Mouse (Mus musculus) forebrain, embryonic 14.5 days (tissue): ENCODE data around the gene Atp1a3. TPM values are rescaled to one million over a fixed set of nuclear protein-coding genes. Genes with fewer than 3 reads are reported as not detected.

Experiments used
- ATAC-seq: fragments of 200-750 bp; cut with Nextera tagmentation; 2 replicates; pipeline ENCODE4 v1.8.0; 2017; ENCODE audit warnings: mild to moderate bottlenecking, moderate library complexity
- DNase-seq: peaks from one replicate; pipeline ENCODE4 v3.0.0-alpha.2; 2015; ENCODE audit warnings: low spot score
- H3K27ac ChIP-seq: fragments of 300-500 bp; sonication (generic); 2 replicates; pipeline ENCODE4 v1.5.1; 2014; ENCODE audit warnings: low read depth, mild to moderate bottlenecking, control low read depth, low read length, moderate library complexity
- H3K27me3 ChIP-seq: fragments of 300-500 bp; sonication (generic); replicated peaks from 2 replicates; pipeline ENCODE4 v1.6.1; 2014; ENCODE audit warnings: low read length, control low read depth, mixed read lengths; ENCODE audit not compliant: control insufficient read depth, insufficient read depth
- H3K36me3 ChIP-seq: fragments of 300-500 bp; sonication (generic); 2 replicates; pipeline ENCODE4 v1.6.1; 2014; ENCODE audit warnings: low read length, control low read depth; ENCODE audit not compliant: control insufficient read depth, insufficient read depth
- H3K4me1 ChIP-seq: fragments of 300-500 bp; sonication (generic); 2 replicates; pipeline ENCODE4 v1.6.1; 2014; ENCODE audit warnings: antibody characterized with exemption, low read length, control low read depth; ENCODE audit not compliant: control insufficient read depth, insufficient read depth
- H3K4me2 ChIP-seq: fragments of 300-500 bp; sonication (generic); 2 replicates; pipeline ENCODE4 v1.6.1; 2014; ENCODE audit warnings: mild to moderate bottlenecking, control low read depth, low read length
- H3K4me3 ChIP-seq: fragments of 300-500 bp; sonication (generic); 2 replicates; pipeline ENCODE4 v1.5.1; 2014; ENCODE audit warnings: low read depth, low read length, control low read depth
- H3K9ac ChIP-seq: fragments of 300-500 bp; sonication (generic); 2 replicates; pipeline ENCODE4 v1.6.1; 2014; ENCODE audit warnings: mild to moderate bottlenecking, low read length, control low read depth, moderate library complexity
- H3K9me3 ChIP-seq: fragments of 300-500 bp; sonication (generic); replicated peaks from 2 replicates; pipeline ENCODE4 v1.6.1; 2016; ENCODE audit warnings: low read length, control low read depth, mixed read lengths; ENCODE audit not compliant: control insufficient read depth
- WGBS: fragments of 180-500 bp; shearing (Covaris S2); extraction: QIAGEN DNeasy Blood & Tissue Kit; methylation state at CpG from one replicate; pipeline ENCODE4 v1.1.7; 2014; 5-methylcytosine and 5-hydroxymethylcytosine counted together
- polyA plus RNA-seq: library from polyadenylated mRNA; unstranded; fragments of >200 nt; fragmentation: Nextera tagmentation; extraction: Ambion mirVana; gene quantifications from 2 replicates; pipeline ENCODE4 v1.2.1, GENCODE M21; 2014

The Atp1a3 gene
- polyA plus RNA-seq, 1 experiment from 2014 or later, result 122 TPM

- Histone ChIP-seq H3K36me3 (peaks cover 88% of the 10 kb centered on the region), H3K9ac (no peak overlapping the region), H3K4me1 (no peaks in the 10 kb centered on the region), H3K27me3 (no peaks in the 10 kb centered on the region), H3K9me3 (no peaks in the 10 kb centered on the region), H3K4me2 (no peak overlapping the region), H3K4me3 (no peak overlapping the region), H3K27ac (no peak overlapping the region)
- ATAC-seq (no peak), DNase-seq (no peak)
- whole genome bisulfite sequencing, result 91% methylated on average over 14 of the region's 14 CpGs
Observed at GRCm38 (mm10) chr7:24987941-24988340, 17.8 kb downstream of the Atp1a3 start.

- Histone ChIP-seq H3K9ac (no peak overlapping the region), H3K4me3 (no peak overlapping the region), H3K27me3 (no peaks in the 10 kb centered on the region), H3K36me3 (peaks cover 86% of the 10 kb centered on the region), H3K4me1 (no peaks in the 10 kb centered on the region), H3K9me3 (no peaks in the 10 kb centered on the region), H3K27ac (no peak overlapping the region), H3K4me2 (no peak overlapping the region)
- ATAC-seq (no peak), DNase-seq (peak; percentile 17)
- WGBS, result 62% methylated on average over 5 of the region's 5 CpGs
Observed at GRCm38 (mm10) chr7:24985799-24986198, 20.0 kb downstream of the Atp1a3 start.

GRCm38 (mm10) chr7:24984307-24984706 is 21.5 kb downstream of the Atp1a3 start:
- Histone ChIP-seq H3K9ac (no peak overlapping the region), H3K4me2 (no peak overlapping the region), H3K4me3 (no peak overlapping the region), H3K36me3 (peaks cover 85% of the 10 kb centered on the region), H3K9me3 (no peaks in the 10 kb centered on the region), H3K27me3 (no peaks in the 10 kb centered on the region), H3K27ac (no peak overlapping the region), H3K4me1 (no peaks in the 10 kb centered on the region)
- DNase-seq (no peak), ATAC-seq (no peak)
- 96% methylated on average over 2 of the region's 2 CpGs for WGBS

- H3K27ac ChIP-seq, result no peak overlapping the region
- H3K27me3 ChIP-seq, result no peaks in the 10 kb centered on the region
- H3K9me3 ChIP-seq, result no peaks in the 10 kb centered on the region
- peaks cover 85% of the 10 kb centered on the region for H3K36me3 ChIP-seq
- ATAC-seq (no peak), DNase-seq (no peak)
- 92% methylated on average over 5 of the region's 5 CpGs for WGBS
- no peak overlapping the region for H3K4me2 ChIP-seq
- H3K4me1 ChIP-seq, result no peaks in the 10 kb centered on the region
- no peak overlapping the region for H3K4me3 ChIP-seq
- no peak overlapping the region for H3K9ac ChIP-seq
Observed at GRCm38 (mm10) chr7:24983396-24983795, 22.4 kb downstream of the Atp1a3 start.

- Histone ChIP-seq H3K4me1 (no peaks in the 10 kb centered on the region), H3K27ac (no peak overlapping the region), H3K9me3 (no peaks in the 10 kb centered on the region), H3K4me3 (no peak overlapping the region), H3K4me2 (no peak overlapping the region), H3K9ac (no peak overlapping the region), H3K27me3 (no peaks in the 10 kb centered on the region), H3K36me3 (peaks cover 69% of the 10 kb centered on the region)
- DNase-seq (no peak), ATAC-seq (no peak)
- WGBS, result 85% methylated on average over 7 of the region's 7 CpGs
Observed at GRCm38 (mm10) chr7:24980439-24980838, 25.3 kb downstream of the Atp1a3 start.

GRCm38 (mm10) chr7:24978781-24979180 is 27.0 kb downstream of the Atp1a3 start:
- no peak overlapping the region for H3K4me3 ChIP-seq
- peaks cover 58% of the 10 kb centered on the region for H3K36me3 ChIP-seq

GRCm38 (mm10) chr7:24974893-24975595 is 30.7 kb downstream of the Atp1a3 start:
- H3K4me3 ChIP-seq, result no peak overlapping the region
- H3K9me3 ChIP-seq, result no peaks in the 10 kb centered on the region
- no peak overlapping the region for H3K4me2 ChIP-seq
- H3K4me1 ChIP-seq, result peaks cover 4% of the 10 kb centered on the region; the same call in 1 of the 2 replicates
- H3K9ac ChIP-seq, result no peak overlapping the region
- 33% methylated on average over 9 of the region's 9 CpGs for WGBS
- H3K27me3 ChIP-seq, result no peaks in the 10 kb centered on the region
- peaks cover 28% of the 10 kb centered on the region for H3K36me3 ChIP-seq
- ATAC-seq (no peak), DNase-seq (peak; percentile 79)
- H3K27ac ChIP-seq, result no peak overlapping the region

More at GRCm38 (mm10) chr7:24978781-24979180, 27.0 kb downstream of the Atp1a3 start:
- Histone ChIP-seq H3K4me2 (no peak overlapping the region), H3K27ac (no peak overlapping the region), H3K9ac (no peak overlapping the region), H3K4me1 (no peaks in the 10 kb centered on the region), H3K27me3 (no peaks in the 10 kb centered on the region), H3K9me3 (no peaks in the 10 kb centered on the region)
- WGBS, result 92% methylated on average over 7 of the region's 7 CpGs
- no peak for DNase-seq
- no peak for ATAC-seq

- no peaks in the 10 kb centered on the region for H3K27me3 ChIP-seq
Observed at GRCm38 (mm10) chr7:24973902-24974301, 31.9 kb downstream of the Atp1a3 start.

GRCm38 (mm10) chr7:24973208-24973607 is 32.5 kb downstream of the Atp1a3 start:
- Histone ChIP-seq H3K4me1 (peaks cover 4% of the 10 kb centered on the region; the same call in 1 of the 2 replicates), H3K27me3 (no peaks in the 10 kb centered on the region), H3K4me3 (no peak overlapping the region), H3K27ac (no peak overlapping the region), H3K9me3 (no peaks in the 10 kb centered on the region), H3K4me2 (no peak overlapping the region), H3K9ac (no peak overlapping the region), H3K36me3 (peaks cover 14% of the 10 kb centered on the region)
- WGBS, result 86% methylated on average over 4 of the region's 4 CpGs
- no peak for DNase-seq
- no peak for ATAC-seq

More at GRCm38 (mm10) chr7:24973902-24974301, 31.9 kb downstream of the Atp1a3 start:
- no peak overlapping the region for H3K4me2 ChIP-seq
- H3K4me3 ChIP-seq, result no peak overlapping the region
- H3K9me3 ChIP-seq, result no peaks in the 10 kb centered on the region
- no peak for DNase-seq
- no peak for ATAC-seq
- H3K9ac ChIP-seq, result no peak overlapping the region
- no peak overlapping the region for H3K27ac ChIP-seq
- 87% methylated on average over 5 of the region's 5 CpGs for WGBS
- H3K36me3 ChIP-seq, result peaks cover 21% of the 10 kb centered on the region
- peaks cover 4% of the 10 kb centered on the region; the same call in 1 of the 2 replicates for H3K4me1 ChIP-seq
